Mouse (Mus musculus) liver, adult 10 weeks (tissue): ENCODE data around the gene Amy1. TPM values are rescaled to one million over a fixed set of nuclear protein-coding genes. Genes with fewer than 3 reads are reported as not detected.

Experiments used
- polyA plus RNA-seq: library from polyadenylated mRNA; stranded (reverse); fragments of 350-450 nt; fragmentation: Illumina TruSeq; extraction: RNeasy Lipid Tissue Mini Kit (QIAGEN cat#74804); gene quantifications from one replicate; pipeline ENCODE4 v1.2.3, GENCODE M21; 2014; ENCODE audit warnings: low read depth, low replicate concordance

Gene Amy1
- 571 TPM for polyA plus RNA-seq

GRCm38 (mm10) chr3:113606599-113606998 is at the start of gene Amy1:
Amy1 (minus strand) TSS chr3:113606699.

GRCm38 (mm10) chr3:113629606-113630359 is 23.3 kb upstream of the Amy1 start, which contains the start of gene Rnpc3:
Rnpc3 (minus strand) TSS chr3:113630149.

GRCm38 (mm10) chr3:113532328-113532727 is 74.2 kb downstream of the Amy1 start, which contains the start of gene Amy2a1:
Amy2a1 (minus strand) TSS chr3:113532428.

Other genes with a start within 250 kb of the Amy1 start
- not detected for gene Amy2a1, start 74.3 kb downstream of the Amy1 start, polyA plus RNA-seq
- 34.4 TPM for gene Rnpc3, start 23.4 kb upstream of the Amy1 start, polyA plus RNA-seq